Mouse (Mus musculus) CH12.LX (cell line): ENCODE results near the gene Eif3b. TPM values are rescaled to one million over a fixed set of nuclear protein-coding genes. Genes with fewer than 3 reads are reported as not detected.

Experiments used
- DNase-seq: peaks from one replicate; pipeline ENCODE4 v3.0.0-alpha.2; 2013; ENCODE audit errors: extremely low read depth
- H3K27ac ChIP-seq: 2 replicates; pipeline ENCODE4 v1.5.1; 2012; ENCODE audit warnings: low read depth, mild to moderate bottlenecking, control low read depth, moderate library complexity; ENCODE audit not compliant: insufficient read depth
- H3K27me3 ChIP-seq: replicated peaks from 2 replicates; pipeline ENCODE3; 2012; ENCODE audit warnings: inconsistent platforms
- H3K36me3 ChIP-seq, 2 experiments: replicated peaks in 1 of 2; 2 replicates each; pipeline versions ENCODE3 to v1.6.1; 2012; ENCODE audit warnings: inconsistent platforms in 1 of 2, low read length in 1 of 2, mild to moderate bottlenecking in 1 of 2, mixed read lengths in 1 of 2, moderate library complexity in 1 of 2; ENCODE audit not compliant: control insufficient read depth in 1 of 2, insufficient read depth in 1 of 2
- H3K4me1 ChIP-seq, 2 experiments: 2 replicates each; pipeline ENCODE4 v1.6.1; 2012; ENCODE audit warnings: inconsistent platforms in 1 of 2, moderate library complexity in 1 of 2; ENCODE audit not compliant: insufficient read depth in 2 of 2, control insufficient read depth in 1 of 2
- H3K4me2 ChIP-seq: 2 replicates; pipeline ENCODE4 v1.6.1; 2012; ENCODE audit warnings: low read depth, mild to moderate bottlenecking, control low read depth; ENCODE audit not compliant: poor library complexity, insufficient read depth, severe bottlenecking
- H3K4me3 ChIP-seq, 3 experiments: fragments of 150-350 bp in 1 of 3; sonication (generic) in 1 of 3; replicated peaks in 1 of 3; 2 replicates each; pipeline versions ENCODE3 to v1.5.1; 2011 to 2012; ENCODE audit warnings: low read depth in 2 of 3, low read length in 2 of 3, mild to moderate bottlenecking in 2 of 3, moderate library complexity in 2 of 3, control low read depth in 1 of 3, improper control_type of control experiment in 1 of 3, inconsistent platforms in 1 of 3, mixed read lengths in 1 of 3; ENCODE audit not compliant: poor library complexity in 1 of 3
- H3K79me2 ChIP-seq: replicated peaks from 2 replicates; pipeline ENCODE4 v1.6.1; 2012; ENCODE audit warnings: mild to moderate bottlenecking, moderate library complexity; ENCODE audit not compliant: control insufficient read depth, poor library complexity, insufficient read depth, severe bottlenecking; ENCODE audit errors: extremely low read depth
- H3K9ac ChIP-seq: 2 replicates; pipeline ENCODE4 v1.6.1; 2012; ENCODE audit warnings: low read depth, mild to moderate bottlenecking, control low read depth, moderate library complexity; ENCODE audit not compliant: insufficient read depth
- H3K9me3 ChIP-seq: replicated peaks from 2 replicates; pipeline ENCODE3; 2012; ENCODE audit warnings: low read length, inconsistent platforms, mixed read lengths
- CHD1 ChIP-seq: IDR thresholded peaks from 2 replicates; pipeline ENCODE4 v1.6.1; 2012; ENCODE audit warnings: low read depth, low read length, improper control_type of control experiment, inconsistent platforms
- E2F4 ChIP-seq: IDR thresholded peaks from 2 replicates; pipeline ENCODE4 v1.6.1; 2011; ENCODE audit warnings: low read depth, low read length, improper control_type of control experiment; ENCODE audit not compliant: insufficient replicate concordance
- EP300 ChIP-seq: IDR thresholded peaks from 2 replicates; pipeline ENCODE4 v1.6.1; 2011; ENCODE audit warnings: low read length, improper control_type of control experiment
- ETS1 ChIP-seq: conservative IDR thresholded peaks from 2 replicates; pipeline ENCODE4 v1.6.1; 2012; ENCODE audit warnings: low read depth, mild to moderate bottlenecking, inconsistent platforms, low read length, improper control_type of control experiment, moderate library complexity
- IRF4 ChIP-seq: IDR thresholded peaks from 2 replicates; pipeline ENCODE4 v1.6.1; 2014; ENCODE audit warnings: low read depth, mild to moderate bottlenecking, inconsistent platforms, low read length, improper control_type of control experiment
- MAX ChIP-seq: IDR thresholded peaks from 2 replicates; pipeline ENCODE4 v1.6.1; 2011; ENCODE audit warnings: low read length, improper control_type of control experiment
- MYC ChIP-seq: IDR thresholded peaks from 2 replicates; pipeline ENCODE4 v1.6.1; 2011; ENCODE audit warnings: low read depth, mild to moderate bottlenecking, improper control_type of control experiment, low read length
- NRF1 ChIP-seq: IDR thresholded peaks from 2 replicates; pipeline ENCODE4 v1.6.1; 2014; ENCODE audit warnings: low read depth, mild to moderate bottlenecking, inconsistent platforms, low read length, improper control_type of control experiment, moderate library complexity
- PAX5 ChIP-seq: IDR thresholded peaks from 2 replicates; pipeline ENCODE4 v1.6.1; 2012; ENCODE audit warnings: low read length, inconsistent platforms, mixed read lengths
- POLR2A ChIP-seq: IDR thresholded peaks from 2 replicates; pipeline ENCODE4 v1.6.1; 2011; ENCODE audit warnings: low read depth, mild to moderate bottlenecking, improper control_type of control experiment, low read length
- POLR2AphosphoS2 ChIP-seq: IDR thresholded peaks from 2 replicates; pipeline ENCODE4 v1.6.1; 2011; ENCODE audit warnings: low read depth, low read length, improper control_type of control experiment
- RAD21 ChIP-seq: IDR thresholded peaks from 2 replicates; pipeline ENCODE4 v1.6.1; 2011; ENCODE audit warnings: low read depth, mild to moderate bottlenecking, low read length, improper control_type of control experiment, moderate library complexity
- RCOR1 ChIP-seq: conservative IDR thresholded peaks from 2 replicates; pipeline ENCODE4 v1.6.1; 2012; ENCODE audit warnings: low read depth, mild to moderate bottlenecking, inconsistent platforms, low read length, improper control_type of control experiment
- TCF12 ChIP-seq: IDR thresholded peaks from 2 replicates; pipeline ENCODE4 v1.6.1; 2014; ENCODE audit warnings: low read depth, mild to moderate bottlenecking, inconsistent platforms, low read length, improper control_type of control experiment
- UBTF ChIP-seq: IDR thresholded peaks from 2 replicates; pipeline ENCODE4 v1.6.1; 2012; ENCODE audit warnings: low read depth, mild to moderate bottlenecking, inconsistent platforms, low read length, improper control_type of control experiment, moderate library complexity
- USF1 ChIP-seq: IDR thresholded peaks from 2 replicates; pipeline ENCODE4 v1.6.1; 2014; ENCODE audit warnings: low read depth, mild to moderate bottlenecking, inconsistent platforms, low read length, improper control_type of control experiment
- USF2 ChIP-seq: conservative IDR thresholded peaks from 2 replicates; pipeline ENCODE4 v1.6.1; 2011; ENCODE audit warnings: low read depth, low read length, improper control_type of control experiment
- ZKSCAN1 ChIP-seq: IDR thresholded peaks from 2 replicates; pipeline ENCODE4 v1.6.1; 2012; ENCODE audit warnings: low read depth, inconsistent platforms, low read length, improper control_type of control experiment, borderline replicate concordance
- ZNF384 ChIP-seq: IDR thresholded peaks from 2 replicates; pipeline ENCODE4 v1.6.1; 2012; ENCODE audit warnings: low read depth, low read length, improper control_type of control experiment, inconsistent platforms
- dilution Hi-C: fragments of 300-500 bp; cut with MboI; formaldehyde crosslinking; loops from 2 replicates; pipeline ENCODE4 v1.14.3; 2020; ENCODE audit warnings: low sequenced_read_pairs; ENCODE audit not compliant: extremely low pct_unique_long_range_greater_than_20kb, extremely low pct_ligation_motif_present
- in situ Hi-C: fragments of 300-500 bp; cut with MboI; formaldehyde crosslinking; loops from 3 replicates; pipeline ENCODE4 v1.14.3; 2019; ENCODE audit warnings: low sequenced_read_pairs, low pct_ligation_motif_present, low pct_unique_long_range_greater_than_20kb, mixed read lengths
- polyA plus RNA-seq: library from polyadenylated mRNA; unstranded; fragments of >175 nt; gene quantifications from 2 replicates; pipeline ENCODE4 v1.2.1, GENCODE M21; 2012; ENCODE audit warnings: low read depth; ENCODE audit not compliant: insufficient read length
- total RNA-seq, 2 experiments: library from RNA; depleted of rRNA; stranded (reverse); fragments of 300-350 nt in 1 of 2; fragments of >200 nt in 1 of 2; gene quantifications; 2 replicates each; pipeline ENCODE4 v1.2.3; 2012 to 2014

Eif3b gene
- total and polyA plus RNA-seq, 3 experiments: 79.5 to 521 (median 218) TPM

- in situ Hi-C loops: no loop called here
Measured at GRCm38 (mm10) chr5:140374226-140374625, 44.9 kb upstream of the Eif3b start.

GRCm38 (mm10) chr5:140375249-140375829 is 43.8 kb upstream of the Eif3b start:
- H3K9me3 ChIP-seq: no peaks in the 10 kb centered on the region
- no peak overlapping the region for H3K27ac ChIP-seq
- no peaks in the 10 kb centered on the region for H3K27me3 ChIP-seq
- dilution Hi-C loops: no loop called here
- no peak overlapping the region for H3K4me3 ChIP-seq
- peaks cover 7 to 82% of the 10 kb centered on the region in 2 experiments for H3K4me1 ChIP-seq
- peaks cover 6% of the 10 kb centered on the region; the same call in 1 of the 2 replicates for H3K79me2 ChIP-seq
- no peak overlapping the region for H3K9ac ChIP-seq
- DNase-seq: no peak
- no peak overlapping the region for H3K4me2 ChIP-seq
- no peak for TF ChIP-seq ZKSCAN1
- no peak for TF ChIP-seq ZNF384
- TF ChIP-seq IRF4: no peak
- TF ChIP-seq, all 38 proteins: peak for 0
- H3K36me3 ChIP-seq: peaks cover 0 to 26% of the 10 kb centered on the region in 2 experiments
- in situ Hi-C loops: no loop called here

More at GRCm38 (mm10) chr5:140374226-140374625, 44.9 kb upstream of the Eif3b start:
- Histone ChIP-seq H3K4me1 (peaks cover 7 to 79% of the 10 kb centered on the region in 2 experiments), H3K9ac (no peak overlapping the region), H3K4me3 (no peak overlapping the region), H3K4me2 (no peak overlapping the region), H3K79me2 (peaks cover 6% of the 10 kb centered on the region; the same call in 1 of the 2 replicates), H3K27me3 (no peaks in the 10 kb centered on the region), H3K9me3 (no peaks in the 10 kb centered on the region), H3K27ac (no peak overlapping the region), H3K36me3 (peaks cover 0 to 32% of the 10 kb centered on the region in 2 experiments)
- peak; percentile 68 for DNase-seq
- dilution Hi-C loops: no loop called here
- TF ChIP-seq EP300 (no peak), PAX5 (no peak), CHD1 (no peak), UBTF (no peak), USF1 (no peak), RCOR1 (no peak), ZKSCAN1 (no peak), MAX (no peak), ETS1 (no peak), NRF1 (no peak), POLR2AphosphoS2 (no peak), TCF12 (no peak), E2F4 (no peak), POLR2A (no peak), MYC (no peak), USF2 (no peak), RAD21 (no peak), ZNF384 (no peak)
